Mouse (Mus musculus): ENCODE data around the gene Enah. TPM values are rescaled to one million over a fixed set of nuclear protein-coding genes. Genes with fewer than 3 reads are reported as not detected.

Gene Enah
- polyA plus RNA-seq, 1 experiment: 7.2 TPM

DNA sequence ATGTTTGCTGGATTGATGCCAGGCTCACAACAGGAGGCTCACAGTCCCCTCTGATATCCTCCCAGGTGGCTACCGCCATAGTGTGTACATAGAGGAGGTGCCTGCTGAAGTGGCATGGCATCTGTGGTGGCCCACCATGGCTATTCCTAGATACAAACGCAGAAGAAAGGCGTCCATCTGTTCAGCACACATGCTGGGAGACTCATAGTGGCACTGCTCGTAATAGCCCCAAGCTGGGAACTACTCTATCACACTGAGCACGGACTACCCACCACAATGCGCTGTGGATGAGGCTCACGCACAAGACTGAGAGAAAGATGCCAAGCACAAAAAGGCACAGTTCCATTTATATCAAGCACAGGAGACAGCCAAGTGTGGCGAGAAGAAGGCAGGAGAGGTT, 126.1 kb downstream of the Enah start:
- TF ChIP-seq POLR2A (IDR thresholded peaks at IDR 0.05; ENCODE audit: control insufficient read depth, extremely low read depth, insufficient read depth, low read length, poor library complexity) (no peak), CTCF (IDR thresholded peaks at IDR 0.05; ENCODE audit: borderline replicate concordance, control insufficient read depth, extremely low read depth, insufficient read depth, low read length, poor library complexity) (no peak)
- no peak overlapping the region for H3K4me3 ChIP-seq (ENCODE audit: control insufficient read depth, insufficient read depth, low read length)
- no peak for DNase-seq
- H3K4me1 ChIP-seq (replicated peaks; ENCODE audit: control insufficient read depth, insufficient read depth, low read length): no peaks in the 10 kb centered on the region
- no peaks in the 10 kb centered on the region for H3K27me3 ChIP-seq (ENCODE audit: control insufficient read depth, insufficient read depth, low read length)
- no peaks in the 10 kb centered on the region for H3K36me3 ChIP-seq (ENCODE audit: control insufficient read depth, insufficient read depth, low read length)
- WGBS: 94% methylated on average over 8 of the region's 8 CpGs
- H3K27ac ChIP-seq (ENCODE audit: control insufficient read depth, insufficient read depth, low read length): no peak overlapping the region

DNA sequence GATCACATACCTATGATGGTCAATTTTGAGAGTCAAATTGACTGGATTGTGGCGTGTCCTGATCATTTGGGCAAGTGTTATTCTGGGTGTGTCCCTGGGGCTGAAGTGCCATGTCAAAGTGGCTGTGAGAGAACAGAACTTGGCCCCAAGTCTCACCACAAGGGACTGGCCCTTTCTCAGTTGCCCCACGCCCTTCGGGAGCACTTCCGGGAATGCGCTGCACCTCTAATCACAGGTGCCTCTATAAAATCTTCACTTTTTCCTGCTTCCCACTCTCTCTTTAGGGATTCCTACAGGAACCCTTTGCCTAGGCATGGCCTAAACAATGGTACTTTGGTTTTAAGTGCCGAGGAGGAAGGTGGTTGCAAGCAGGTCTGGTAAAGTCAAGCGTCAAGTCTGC, 130.1 kb downstream of the Enah start:
- no peaks in the 10 kb centered on the region for H3K4me1 ChIP-seq (replicated peaks; ENCODE audit: control insufficient read depth, insufficient read depth, low read length)
- no peaks in the 10 kb centered on the region for H3K27me3 ChIP-seq (ENCODE audit: control insufficient read depth, insufficient read depth, low read length)
- H3K4me3 ChIP-seq (ENCODE audit: control insufficient read depth, insufficient read depth, low read length): no peak overlapping the region
- no peaks in the 10 kb centered on the region for H3K36me3 ChIP-seq (ENCODE audit: control insufficient read depth, insufficient read depth, low read length)
- DNase-seq: no peak
- 94% methylated on average over 7 of the region's 7 CpGs for WGBS
- no peak overlapping the region for H3K27ac ChIP-seq (ENCODE audit: control insufficient read depth, insufficient read depth, low read length)
- TF ChIP-seq CTCF (IDR thresholded peaks at IDR 0.05; ENCODE audit: borderline replicate concordance, control insufficient read depth, extremely low read depth, insufficient read depth, low read length, poor library complexity) (no peak), POLR2A (IDR thresholded peaks at IDR 0.05; ENCODE audit: control insufficient read depth, extremely low read depth, insufficient read depth, low read length, poor library complexity) (no peak)

DNA sequence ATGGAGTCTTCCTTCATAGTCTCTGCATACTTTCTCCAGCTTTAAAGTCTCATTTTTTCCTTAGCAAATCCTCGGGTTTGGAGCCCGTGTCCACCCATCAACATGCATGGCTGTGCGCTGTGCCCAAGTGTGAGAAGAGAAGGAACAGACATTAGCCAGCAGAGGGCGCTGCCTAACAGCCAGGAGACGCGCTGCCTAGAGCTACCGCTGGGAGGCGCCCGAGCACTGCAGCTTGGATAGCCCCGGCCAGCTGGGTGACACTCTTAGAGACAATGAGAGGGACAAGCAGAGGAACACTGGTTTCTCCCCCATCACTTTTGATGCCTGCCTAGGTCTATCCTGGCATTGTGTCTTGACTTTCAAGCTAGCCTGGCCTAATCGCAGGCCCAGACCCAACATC, 131.0 kb downstream of the Enah start:
- no peaks in the 10 kb centered on the region for H3K27me3 ChIP-seq (ENCODE audit: control insufficient read depth, insufficient read depth, low read length)
- no peak for TF ChIP-seq POLR2A (IDR thresholded peaks at IDR 0.05; ENCODE audit: control insufficient read depth, extremely low read depth, insufficient read depth, low read length, poor library complexity)
- TF ChIP-seq CTCF (IDR thresholded peaks at IDR 0.05; ENCODE audit: borderline replicate concordance, control insufficient read depth, extremely low read depth, insufficient read depth, low read length, poor library complexity): peak; percentile 100
- H3K27ac ChIP-seq (ENCODE audit: control insufficient read depth, insufficient read depth, low read length): no peak overlapping the region
- 4% methylated on average over 11 of the region's 11 CpGs for whole genome bisulfite sequencing
- peak; percentile 88 for DNase-seq
- no peaks in the 10 kb centered on the region for H3K4me1 ChIP-seq (replicated peaks; ENCODE audit: control insufficient read depth, insufficient read depth, low read length)
- no peaks in the 10 kb centered on the region for H3K36me3 ChIP-seq (ENCODE audit: control insufficient read depth, insufficient read depth, low read length)
- H3K4me3 ChIP-seq (ENCODE audit: control insufficient read depth, insufficient read depth, low read length): no peak overlapping the region

DNA sequence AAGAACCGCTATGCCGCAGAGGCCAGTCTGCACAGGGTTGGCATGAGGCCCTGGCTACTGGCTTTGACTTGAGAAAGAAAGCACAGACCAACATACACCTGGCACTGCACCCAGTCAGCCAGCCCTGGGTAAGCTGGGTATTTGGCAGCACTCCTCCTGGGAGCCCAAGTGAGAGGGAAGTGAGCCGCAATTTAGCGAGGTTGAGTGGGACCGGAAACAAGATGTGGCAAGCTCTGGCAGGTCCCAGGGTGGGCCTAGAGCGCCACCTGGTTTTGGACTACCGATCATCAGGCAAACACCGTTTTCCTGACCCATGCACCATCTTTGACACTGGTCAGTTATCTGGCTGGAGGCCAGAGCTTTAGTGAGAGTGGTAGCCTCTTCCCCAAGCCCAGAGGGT, 138.3 kb downstream of the Enah start:
- Histone ChIP-seq H3K4me1 (replicated peaks; ENCODE audit: control insufficient read depth, insufficient read depth, low read length) (peaks cover 36% of the 10 kb centered on the region), H3K36me3 (ENCODE audit: control insufficient read depth, insufficient read depth, low read length) (no peaks in the 10 kb centered on the region), H3K27ac (ENCODE audit: control insufficient read depth, insufficient read depth, low read length) (peak overlapping the region; percentile 26; the same call in 1 of the 2 replicates), H3K4me3 (ENCODE audit: control insufficient read depth, insufficient read depth, low read length) (no peak overlapping the region), H3K27me3 (ENCODE audit: control insufficient read depth, insufficient read depth, low read length) (no peaks in the 10 kb centered on the region)
- 13% methylated on average over 8 of the region's 8 CpGs for WGBS
- peak; percentile 80 for DNase-seq
- peak; percentile 88; the same call in 1 of the 2 replicates for TF ChIP-seq CTCF (IDR thresholded peaks at IDR 0.05; ENCODE audit: borderline replicate concordance, control insufficient read depth, extremely low read depth, insufficient read depth, low read length, poor library complexity)
- no peak for TF ChIP-seq POLR2A (IDR thresholded peaks at IDR 0.05; ENCODE audit: control insufficient read depth, extremely low read depth, insufficient read depth, low read length, poor library complexity)

DNA sequence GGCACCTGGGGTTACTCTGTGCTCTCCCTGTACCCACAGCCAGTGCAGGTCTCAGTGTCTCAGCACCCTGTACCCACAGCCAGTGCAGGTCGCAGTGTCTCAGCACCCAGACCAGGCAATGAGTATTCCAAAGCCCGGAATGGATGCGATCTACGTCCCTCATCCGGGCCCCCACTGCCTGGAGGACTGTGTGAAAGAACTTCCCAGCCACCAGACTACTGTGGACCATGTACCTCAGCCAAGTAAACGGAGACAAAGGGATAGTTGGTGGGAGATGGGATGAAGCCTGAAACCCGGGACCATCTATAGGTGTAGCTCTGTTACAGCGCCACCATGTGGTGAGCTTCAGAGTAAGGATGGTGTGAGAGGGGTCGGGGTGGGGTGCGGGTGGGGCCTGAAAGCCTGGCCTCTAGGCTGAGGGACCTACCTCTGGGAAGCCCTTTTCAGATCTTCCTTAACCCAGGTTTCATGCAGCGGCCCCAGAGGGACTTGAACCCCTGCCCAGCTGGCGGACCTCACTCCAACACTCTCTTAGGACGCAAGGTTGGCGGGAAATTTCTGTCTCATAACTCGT, 139.0 kb downstream of the Enah start:
- Histone ChIP-seq H3K27me3 (ENCODE audit: control insufficient read depth, insufficient read depth, low read length) (no peaks in the 10 kb centered on the region), H3K4me1 (replicated peaks; ENCODE audit: control insufficient read depth, insufficient read depth, low read length) (peaks cover 36% of the 10 kb centered on the region), H3K4me3 (ENCODE audit: control insufficient read depth, insufficient read depth, low read length) (no peak overlapping the region), H3K27ac (ENCODE audit: control insufficient read depth, insufficient read depth, low read length) (peak overlapping the region; percentile 26; the same call in 1 of the 2 replicates), H3K36me3 (ENCODE audit: control insufficient read depth, insufficient read depth, low read length) (no peaks in the 10 kb centered on the region)
- 80% methylated on average over 15 of the region's 15 CpGs for WGBS
- TF ChIP-seq POLR2A (IDR thresholded peaks at IDR 0.05; ENCODE audit: control insufficient read depth, extremely low read depth, insufficient read depth, low read length, poor library complexity) (no peak), CTCF (IDR thresholded peaks at IDR 0.05; ENCODE audit: borderline replicate concordance, control insufficient read depth, extremely low read depth, insufficient read depth, low read length, poor library complexity) (peak; percentile 18; the same call in 1 of the 2 replicates)
- DNase-seq: peak; percentile 35

DNA sequence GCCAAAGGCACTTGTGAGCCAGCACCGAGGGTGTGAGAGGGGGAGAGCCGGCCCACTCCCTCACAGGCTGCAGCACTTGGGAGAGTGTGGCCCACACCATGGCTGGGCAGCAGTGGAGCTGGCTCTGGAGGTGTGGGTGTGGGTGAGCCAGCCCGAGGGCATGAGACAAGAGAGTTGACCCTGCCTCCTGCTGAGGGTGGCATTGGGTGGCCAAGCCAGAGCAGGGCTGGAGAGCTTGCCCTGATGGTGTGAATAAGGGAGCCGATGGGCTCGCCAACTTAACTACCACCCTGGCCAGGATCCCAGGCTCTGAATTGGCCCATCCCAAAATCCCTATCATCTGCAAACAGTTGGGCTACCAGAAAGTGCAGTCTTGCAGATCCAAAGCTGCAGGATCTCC, 141.4 kb downstream of the Enah start:
- WGBS: 85% methylated on average over 5 of the region's 5 CpGs
- Histone ChIP-seq H3K27me3 (ENCODE audit: control insufficient read depth, insufficient read depth, low read length) (no peaks in the 10 kb centered on the region), H3K36me3 (ENCODE audit: control insufficient read depth, insufficient read depth, low read length) (no peaks in the 10 kb centered on the region), H3K4me1 (replicated peaks; ENCODE audit: control insufficient read depth, insufficient read depth, low read length) (peaks cover 47% of the 10 kb centered on the region), H3K27ac (ENCODE audit: control insufficient read depth, insufficient read depth, low read length) (no peak overlapping the region), H3K4me3 (ENCODE audit: control insufficient read depth, insufficient read depth, low read length) (no peak overlapping the region)
- DNase-seq: no peak
- TF ChIP-seq CTCF (IDR thresholded peaks at IDR 0.05; ENCODE audit: borderline replicate concordance, control insufficient read depth, extremely low read depth, insufficient read depth, low read length, poor library complexity): no peak
- TF ChIP-seq POLR2A (IDR thresholded peaks at IDR 0.05; ENCODE audit: control insufficient read depth, extremely low read depth, insufficient read depth, low read length, poor library complexity): no peak

DNA sequence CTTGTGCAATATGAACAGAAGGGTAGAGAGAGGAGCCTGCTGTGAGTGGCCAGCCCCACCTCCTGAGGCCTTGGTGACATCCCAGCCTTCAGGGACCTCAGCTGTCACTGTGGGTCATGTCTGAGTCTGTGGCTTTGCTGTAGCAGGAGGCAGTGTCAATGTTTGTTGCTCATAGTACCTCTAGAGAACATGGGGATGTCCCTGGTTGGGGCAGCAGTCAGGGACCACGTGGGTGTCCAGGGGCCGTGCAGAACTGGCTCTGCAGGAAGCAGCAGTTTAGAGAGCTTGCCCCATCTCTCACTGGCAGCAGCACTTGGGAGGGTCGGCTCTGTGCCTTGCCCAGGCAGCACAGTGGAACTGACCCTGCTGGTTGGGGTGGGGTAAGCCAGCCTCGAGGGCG, 142.7 kb downstream of the Enah start:
- H3K36me3 ChIP-seq (ENCODE audit: control insufficient read depth, insufficient read depth, low read length): no peaks in the 10 kb centered on the region
- 45% methylated on average over 5 of the region's 5 CpGs for WGBS
- DNase-seq: no peak
- TF ChIP-seq CTCF (IDR thresholded peaks at IDR 0.05; ENCODE audit: borderline replicate concordance, control insufficient read depth, extremely low read depth, insufficient read depth, low read length, poor library complexity) (no peak), POLR2A (IDR thresholded peaks at IDR 0.05; ENCODE audit: control insufficient read depth, extremely low read depth, insufficient read depth, low read length, poor library complexity) (no peak)
- H3K4me3 ChIP-seq (ENCODE audit: control insufficient read depth, insufficient read depth, low read length): no peak overlapping the region
- H3K4me1 ChIP-seq (replicated peaks; ENCODE audit: control insufficient read depth, insufficient read depth, low read length): peaks cover 57% of the 10 kb centered on the region
- H3K27ac ChIP-seq (ENCODE audit: control insufficient read depth, insufficient read depth, low read length): no peak overlapping the region
- no peaks in the 10 kb centered on the region for H3K27me3 ChIP-seq (ENCODE audit: control insufficient read depth, insufficient read depth, low read length)

Measured in thymus, adult 2 months (tissue).